Mouse (Mus musculus): Measurements from ENCODE around the gene Tnfsf11.

The Tnfsf11 gene

GRCm38 (mm10) chr14:78307286-78308237 is at the start of gene Tnfsf11:
TSS of gene Tnfsf11 (minus strand) at chr14:78308043.
- DNase-seq (ENCODE audit: low spot score) = peak; percentile 4

- no peak for DNase-seq (ENCODE audit: low spot score)
Measured at GRCm38 (mm10) chr14:78356764-78357163, 48.9 kb upstream of the Tnfsf11 start.

- no peak for DNase-seq (ENCODE audit: low spot score)
Measured at GRCm38 (mm10) chr14:78355381-78355780, 47.5 kb upstream of the Tnfsf11 start.

- DNase-seq (ENCODE audit: low spot score) = no peak
Measured at GRCm38 (mm10) chr14:78352865-78353264, 45.0 kb upstream of the Tnfsf11 start.

- no peak for DNase-seq (ENCODE audit: low spot score)
Measured at GRCm38 (mm10) chr14:78351544-78351943, 43.7 kb upstream of the Tnfsf11 start.

GRCm38 (mm10) chr14:78347715-78348114 is 39.9 kb upstream of the Tnfsf11 start:
- DNase-seq (ENCODE audit: low spot score) = no peak

- no peak for DNase-seq (ENCODE audit: low spot score)
Measured at GRCm38 (mm10) chr14:78343007-78343406, 35.2 kb upstream of the Tnfsf11 start.

GRCm38 (mm10) chr14:78342146-78342545 is 34.3 kb upstream of the Tnfsf11 start:
- DNase-seq (ENCODE audit: low spot score) = no peak

GRCm38 (mm10) chr14:78333341-78333740 is 25.5 kb upstream of the Tnfsf11 start:
- DNase-seq (ENCODE audit: low spot score) = no peak

- DNase-seq (ENCODE audit: low spot score) = no peak
Measured at GRCm38 (mm10) chr14:78331368-78331767, 23.5 kb upstream of the Tnfsf11 start.

- no peak for DNase-seq (ENCODE audit: low spot score)
Measured at GRCm38 (mm10) chr14:78330576-78331300, 22.9 kb upstream of the Tnfsf11 start.

- no peak for DNase-seq (ENCODE audit: low spot score)
Measured at GRCm38 (mm10) chr14:78329765-78330451, 22.1 kb upstream of the Tnfsf11 start.

GRCm38 (mm10) chr14:78323356-78323755 is 15.5 kb upstream of the Tnfsf11 start:
- DNase-seq (ENCODE audit: low spot score) = no peak

GRCm38 (mm10) chr14:78322916-78323315 is 15.1 kb upstream of the Tnfsf11 start:
- DNase-seq (ENCODE audit: low spot score) = no peak

GRCm38 (mm10) chr14:78320248-78320647 is 12.4 kb upstream of the Tnfsf11 start:
- DNase-seq (ENCODE audit: low spot score) = no peak

GRCm38 (mm10) chr14:78319580-78319979 is 11.7 kb upstream of the Tnfsf11 start:
- no peak for DNase-seq (ENCODE audit: low spot score)

GRCm38 (mm10) chr14:78319000-78319399 is 11.2 kb upstream of the Tnfsf11 start:
- no peak for DNase-seq (ENCODE audit: low spot score)

GRCm38 (mm10) chr14:78317623-78318022 is 9.8 kb upstream of the Tnfsf11 start:
- no peak for DNase-seq (ENCODE audit: low spot score)

GRCm38 (mm10) chr14:78300914-78301313 is 6.9 kb downstream of the Tnfsf11 start:
- no peak for DNase-seq (ENCODE audit: low spot score)

- DNase-seq (ENCODE audit: low spot score) = no peak
Measured at GRCm38 (mm10) chr14:78292687-78293086, 15.2 kb downstream of the Tnfsf11 start.

- no peak for DNase-seq (ENCODE audit: low spot score)
Measured at GRCm38 (mm10) chr14:78289912-78290523, 17.8 kb downstream of the Tnfsf11 start.

- no peak for DNase-seq (ENCODE audit: low spot score)
Measured at GRCm38 (mm10) chr14:78288903-78289302, 18.9 kb downstream of the Tnfsf11 start.

Data from urinary bladder, postnatal 14 days (tissue).